Mouse (Mus musculus) liver, embryonic 12.5 days (tissue): ENCODE data around the gene Kazn. TPM values are rescaled to one million over a fixed set of nuclear protein-coding genes. Genes with fewer than 3 reads are reported as not detected.
A peak's percentile ranks its signal among the peaks of the same experiment; 100 is the strongest.

ENCODE experiments used
- ATAC-seq: fragments of 200-750 bp; cut with Nextera tagmentation; 2 replicates; pipeline ENCODE4 v1.8.0; 2017; ENCODE audit warnings: moderate number of reproducible peaks, mild to moderate bottlenecking, moderate library complexity
- H3K27ac ChIP-seq: fragments of 300-500 bp; sonication (generic); 2 replicates; pipeline ENCODE4 v1.5.1; 2016; ENCODE audit warnings: mild to moderate bottlenecking
- H3K27me3 ChIP-seq: fragments of 300-500 bp; sonication (generic); replicated peaks from 2 replicates; pipeline ENCODE4 v1.6.1; 2016; ENCODE audit warnings: mild to moderate bottlenecking, moderate library complexity
- H3K36me3 ChIP-seq: fragments of 300-500 bp; sonication (generic); 2 replicates; pipeline ENCODE4 v1.6.1; 2016; ENCODE audit warnings: mild to moderate bottlenecking, moderate library complexity
- H3K4me1 ChIP-seq: fragments of 300-500 bp; sonication (generic); 2 replicates; pipeline ENCODE4 v1.6.1; 2016
- H3K4me2 ChIP-seq: fragments of 300-500 bp; sonication (generic); 2 replicates; pipeline ENCODE4 v1.6.1; 2016; ENCODE audit warnings: mild to moderate bottlenecking, moderate library complexity
- H3K4me3 ChIP-seq: fragments of 300-500 bp; sonication (generic); 2 replicates; pipeline ENCODE4 v1.5.1; 2016; ENCODE audit warnings: mild to moderate bottlenecking, moderate library complexity
- H3K9ac ChIP-seq: fragments of 300-500 bp; sonication (generic); 2 replicates; pipeline ENCODE4 v1.6.1; 2016; ENCODE audit warnings: mild to moderate bottlenecking, moderate library complexity
- H3K9me3 ChIP-seq: fragments of 300-500 bp; sonication (generic); replicated peaks from 2 replicates; pipeline ENCODE4 v1.6.1; 2016; ENCODE audit warnings: mild to moderate bottlenecking, moderate library complexity
- WGBS: fragments of 180-500 bp; shearing (Covaris S2); methylation state at CpG from one replicate; pipeline ENCODE4 v1.1.7; 2016; ENCODE audit not compliant: insufficient replicate concordance; 5-methylcytosine and 5-hydroxymethylcytosine counted together
- polyA plus RNA-seq: library from polyadenylated mRNA; unstranded; fragments of >200 nt; fragmentation: Nextera tagmentation; extraction: Ambion mirVana; gene quantifications from 2 replicates; pipeline ENCODE4 v1.2.1, GENCODE M21; 2016

Kazn gene
- polyA plus RNA-seq, 1 experiment from 2014 or later = 2.8 TPM

DNA sequence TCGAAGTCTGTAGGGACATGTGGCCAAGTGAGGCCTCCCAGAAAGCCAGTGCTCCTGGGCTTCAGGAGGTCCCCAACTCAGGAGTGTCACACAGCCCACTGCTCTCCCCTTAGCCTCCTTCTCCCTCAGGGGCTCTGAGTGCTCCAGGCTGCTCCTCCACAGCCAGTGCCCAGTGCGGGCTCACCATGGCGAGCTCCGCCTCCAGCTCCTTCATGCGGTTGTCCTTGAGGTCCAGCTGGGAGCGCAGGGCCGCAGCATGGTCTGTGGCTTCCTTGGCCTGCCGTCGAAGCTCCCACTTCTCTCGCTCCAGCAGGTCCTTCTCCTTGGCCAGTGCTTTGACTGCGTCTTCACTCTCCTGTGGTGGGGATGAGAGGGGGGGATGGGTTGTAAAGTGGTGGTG lies 85.0 kb downstream of the Kazn start:
- no peak overlapping the region for H3K9ac ChIP-seq
- ATAC-seq = no peak
- no peaks in the 10 kb centered on the region for H3K4me1 ChIP-seq
- H3K36me3 ChIP-seq = no peaks in the 10 kb centered on the region
- H3K9me3 ChIP-seq = no peaks in the 10 kb centered on the region
- no peak overlapping the region for H3K27ac ChIP-seq
- no peak overlapping the region for H3K4me2 ChIP-seq
- H3K4me3 ChIP-seq = no peak overlapping the region
- H3K27me3 ChIP-seq = no peaks in the 10 kb centered on the region
- WGBS = 71% methylated on average over 11 of the region's 11 CpGs

DNA sequence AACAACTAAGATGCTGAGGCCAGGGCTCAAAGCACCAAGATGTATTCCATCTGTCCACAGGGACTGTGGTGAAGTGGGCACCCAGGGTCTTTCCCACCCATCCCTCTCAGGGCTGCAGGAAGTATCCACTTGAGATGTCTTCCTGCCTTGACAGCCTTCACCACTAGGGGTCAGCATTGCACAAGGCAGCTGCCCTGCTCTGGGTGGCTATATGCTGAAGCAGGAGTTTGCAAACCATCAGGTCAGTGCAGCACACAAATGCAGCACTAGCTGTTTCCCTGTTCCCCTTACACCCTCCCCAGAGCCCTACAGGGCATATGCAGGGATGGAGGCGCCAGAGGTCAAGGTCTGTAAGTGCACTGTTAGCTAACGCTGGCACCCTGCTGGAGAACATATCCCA lies 85.7 kb downstream of the Kazn start:
- Histone ChIP-seq H3K9me3 (no peaks in the 10 kb centered on the region), H3K27ac (no peak overlapping the region), H3K9ac (no peak overlapping the region), H3K4me2 (no peak overlapping the region), H3K4me3 (no peak overlapping the region), H3K4me1 (no peaks in the 10 kb centered on the region), H3K36me3 (no peaks in the 10 kb centered on the region), H3K27me3 (no peaks in the 10 kb centered on the region)
- ATAC-seq = peak; percentile 56
- 18% methylated on average over 2 of the region's 2 CpGs for WGBS

- 46% methylated on average over 8 of the region's 8 CpGs for WGBS
- Histone ChIP-seq H3K9ac (no peak overlapping the region), H3K36me3 (peaks cover 5% of the 10 kb centered on the region; the same call in 1 of the 2 replicates), H3K9me3 (no peaks in the 10 kb centered on the region), H3K27me3 (no peaks in the 10 kb centered on the region), H3K4me3 (no peak overlapping the region), H3K4me1 (no peaks in the 10 kb centered on the region), H3K4me2 (no peak overlapping the region), H3K27ac (no peak overlapping the region)
- peak; percentile 53; the same call in 1 of the 2 replicates for ATAC-seq
Measured at GRCm38 (mm10) chr4:142152733-142153422, 86.3 kb downstream of the Kazn start.

DNA sequence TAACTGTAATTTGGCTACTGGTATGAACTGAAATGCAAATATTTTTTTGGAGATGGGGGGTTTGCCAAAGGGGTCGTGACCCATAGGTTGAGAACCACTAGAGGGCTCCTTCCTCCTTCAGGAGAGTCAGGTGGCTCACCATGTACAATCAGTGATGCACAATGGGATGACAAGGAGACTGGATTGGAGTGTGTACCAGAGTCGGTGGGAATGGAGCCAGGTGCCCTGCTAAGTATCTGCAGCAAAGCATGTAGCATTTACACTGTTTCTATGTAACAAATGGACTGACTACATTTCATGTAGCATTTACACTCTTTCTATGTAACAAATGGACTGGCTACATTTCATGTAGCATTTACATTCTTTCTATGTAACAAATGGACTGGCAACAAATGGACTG lies 89.1 kb downstream of the Kazn start:
- no peak for ATAC-seq
- Histone ChIP-seq H3K36me3 (peaks cover 15% of the 10 kb centered on the region; the same call in 1 of the 2 replicates), H3K4me3 (no peak overlapping the region), H3K27ac (no peak overlapping the region), H3K9me3 (no peaks in the 10 kb centered on the region), H3K27me3 (no peaks in the 10 kb centered on the region), H3K4me2 (no peak overlapping the region), H3K4me1 (no peaks in the 10 kb centered on the region), H3K9ac (no peak overlapping the region)
- whole genome bisulfite sequencing = 54% methylated on average over 2 of the region's 2 CpGs

DNA sequence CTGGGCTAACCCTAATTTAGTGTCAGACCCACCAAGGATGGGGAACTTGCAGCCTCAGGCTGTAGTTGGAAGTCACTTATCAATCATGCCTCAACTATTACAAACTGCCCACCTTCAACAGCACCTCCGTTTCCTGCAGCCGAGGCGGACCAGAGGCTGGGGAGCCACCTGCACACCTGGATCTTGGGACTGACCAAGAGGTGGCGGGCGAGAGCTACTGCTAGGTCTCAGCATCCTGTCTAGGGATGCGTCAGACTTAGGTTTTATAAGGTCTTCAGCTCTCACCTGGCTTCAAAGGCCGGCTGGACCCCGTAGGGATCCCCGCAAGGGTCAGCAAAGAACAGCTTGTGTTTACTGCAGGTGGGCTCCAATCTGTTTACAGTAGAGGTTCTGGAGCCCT lies 90.0 kb downstream of the Kazn start:
- Histone ChIP-seq H3K4me2 (no peak overlapping the region), H3K4me3 (no peak overlapping the region), H3K9me3 (no peaks in the 10 kb centered on the region), H3K4me1 (no peaks in the 10 kb centered on the region), H3K27ac (no peak overlapping the region), H3K9ac (no peak overlapping the region), H3K27me3 (no peaks in the 10 kb centered on the region), H3K36me3 (peaks cover 15% of the 10 kb centered on the region; the same call in 1 of the 2 replicates)
- ATAC-seq = no peak
- 69% methylated on average over 9 of the region's 9 CpGs for WGBS

- H3K9me3 ChIP-seq = no peaks in the 10 kb centered on the region
- no peak overlapping the region for H3K27ac ChIP-seq
- no peak overlapping the region for H3K9ac ChIP-seq
- no peak for ATAC-seq
- H3K36me3 ChIP-seq = peaks cover 15% of the 10 kb centered on the region; the same call in 1 of the 2 replicates
- H3K4me2 ChIP-seq = no peak overlapping the region
- H3K4me3 ChIP-seq = no peak overlapping the region
- no peaks in the 10 kb centered on the region for H3K4me1 ChIP-seq
- WGBS = 82% methylated on average over 10 of the region's 10 CpGs
- H3K27me3 ChIP-seq = no peaks in the 10 kb centered on the region
Measured at GRCm38 (mm10) chr4:142147671-142148070, 91.5 kb downstream of the Kazn start.

- H3K36me3 ChIP-seq = peaks cover 15% of the 10 kb centered on the region; the same call in 1 of the 2 replicates
- 29% methylated on average over 5 of the region's 5 CpGs for WGBS
- no peak for ATAC-seq
Measured at GRCm38 (mm10) chr4:142144096-142144495, 95.1 kb downstream of the Kazn start.

GRCm38 (mm10) chr4:142143290-142143689 lies 95.9 kb downstream of the Kazn start:
- H3K9ac ChIP-seq = no peak overlapping the region
- 75% methylated on average over 6 of the region's 6 CpGs for WGBS
- no peaks in the 10 kb centered on the region for H3K27me3 ChIP-seq

More at GRCm38 (mm10) chr4:142144096-142144495, 95.1 kb downstream of the Kazn start:
- H3K27me3 ChIP-seq = no peaks in the 10 kb centered on the region
- H3K4me1 ChIP-seq = no peaks in the 10 kb centered on the region
- H3K4me2 ChIP-seq = no peak overlapping the region
- no peak overlapping the region for H3K9ac ChIP-seq
- no peak overlapping the region for H3K4me3 ChIP-seq
- H3K27ac ChIP-seq = no peak overlapping the region
- H3K9me3 ChIP-seq = no peaks in the 10 kb centered on the region

DNA sequence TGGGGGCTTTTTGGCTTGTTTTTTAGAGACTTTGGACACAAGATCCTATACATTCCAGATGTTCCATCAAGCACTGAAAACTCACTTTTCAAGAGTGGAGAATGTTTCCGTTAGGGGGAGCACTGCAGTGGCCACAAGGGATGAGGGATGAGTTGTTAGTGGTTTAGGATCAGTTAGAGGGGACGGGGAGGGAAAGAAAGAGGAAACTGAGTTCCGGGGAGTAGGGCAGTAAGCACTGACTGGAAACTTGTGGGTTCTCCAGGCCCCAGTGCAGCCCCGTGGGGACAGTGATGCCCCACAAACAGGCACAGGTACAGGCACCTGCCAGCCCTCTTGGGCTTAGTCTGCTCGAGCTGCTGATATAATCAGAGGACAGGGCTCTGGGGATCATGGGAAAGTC lies 99.5 kb downstream of the Kazn start:
- WGBS = 52% methylated on average over 5 of the region's 5 CpGs
- H3K4me1 ChIP-seq = no peaks in the 10 kb centered on the region
- no peak overlapping the region for H3K9ac ChIP-seq
- H3K4me2 ChIP-seq = no peak overlapping the region
- no peak overlapping the region for H3K4me3 ChIP-seq
- no peaks in the 10 kb centered on the region for H3K27me3 ChIP-seq
- no peak for ATAC-seq
- H3K27ac ChIP-seq = no peak overlapping the region
- no peaks in the 10 kb centered on the region for H3K36me3 ChIP-seq
- H3K9me3 ChIP-seq = no peaks in the 10 kb centered on the region

More at GRCm38 (mm10) chr4:142143290-142143689, 95.9 kb downstream of the Kazn start:
- Histone ChIP-seq H3K36me3 (peaks cover 15% of the 10 kb centered on the region; the same call in 1 of the 2 replicates), H3K4me3 (no peak overlapping the region), H3K4me1 (no peaks in the 10 kb centered on the region), H3K27ac (no peak overlapping the region), H3K9me3 (no peaks in the 10 kb centered on the region), H3K4me2 (no peak overlapping the region)
- ATAC-seq = no peak

DNA sequence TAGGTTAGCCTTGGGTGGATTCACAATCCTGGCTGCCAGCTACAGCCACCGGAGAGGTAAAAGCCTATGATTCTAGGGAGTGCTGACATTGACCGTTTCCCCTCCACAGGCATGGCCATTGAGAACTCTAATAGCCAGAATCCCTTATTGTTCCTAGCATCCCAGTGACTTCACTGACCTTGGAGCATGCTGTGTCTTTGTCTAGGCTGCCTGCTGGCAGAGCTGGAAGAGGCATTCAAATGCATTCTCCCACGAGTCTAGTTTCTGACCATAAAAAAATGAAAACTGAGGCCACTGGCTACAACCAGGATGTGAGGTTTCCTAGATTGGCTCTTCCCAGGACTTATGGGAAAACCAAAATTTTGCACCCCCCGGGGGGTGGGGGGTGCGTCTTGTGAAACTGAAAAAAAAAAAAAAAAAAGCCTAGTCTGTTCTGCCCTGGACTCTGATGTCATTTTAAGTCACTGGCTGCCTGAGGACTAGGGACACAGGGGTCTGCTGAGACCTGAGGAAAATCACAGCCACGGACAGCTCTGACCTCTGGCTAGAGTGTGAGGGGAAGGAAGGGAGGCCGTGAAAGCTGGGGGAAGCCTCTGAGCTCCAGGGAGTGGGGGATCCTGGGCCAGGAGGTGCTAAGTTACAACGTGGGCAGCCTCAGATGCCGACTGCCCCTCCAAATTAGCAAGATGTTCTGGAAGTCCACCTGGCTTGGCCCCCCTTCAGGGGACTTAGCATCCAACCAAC lies 100.7 kb downstream of the Kazn start:
- Histone ChIP-seq H3K36me3 (no peaks in the 10 kb centered on the region), H3K4me3 (no peak overlapping the region), H3K9me3 (no peaks in the 10 kb centered on the region), H3K4me1 (no peaks in the 10 kb centered on the region), H3K27ac (no peak overlapping the region), H3K27me3 (no peaks in the 10 kb centered on the region), H3K9ac (no peak overlapping the region), H3K4me2 (no peak overlapping the region)
- ATAC-seq = no peak
- 57% methylated on average over 9 of the region's 9 CpGs for WGBS

- Histone ChIP-seq H3K36me3 (no peaks in the 10 kb centered on the region), H3K27ac (no peak overlapping the region), H3K4me3 (no peak overlapping the region), H3K9me3 (no peaks in the 10 kb centered on the region), H3K9ac (no peak overlapping the region), H3K27me3 (no peaks in the 10 kb centered on the region), H3K4me1 (no peaks in the 10 kb centered on the region), H3K4me2 (no peak overlapping the region)
- no peak for ATAC-seq
- 85% methylated on average over 10 of the region's 10 CpGs for WGBS
Measured at GRCm38 (mm10) chr4:142136766-142137503, 102.3 kb downstream of the Kazn start.

- Histone ChIP-seq H3K27ac (no peak overlapping the region), H3K27me3 (no peaks in the 10 kb centered on the region), H3K4me3 (no peak overlapping the region), H3K9me3 (no peaks in the 10 kb centered on the region), H3K36me3 (no peaks in the 10 kb centered on the region), H3K9ac (no peak overlapping the region), H3K4me2 (no peak overlapping the region), H3K4me1 (no peaks in the 10 kb centered on the region)
- WGBS = 49% methylated on average over 2 of the region's 2 CpGs
- no peak for ATAC-seq
Measured at GRCm38 (mm10) chr4:142135515-142135914, 103.7 kb downstream of the Kazn start.
